Mouse (Mus musculus): ENCODE results near the gene Arrb2. TPM values are rescaled to one million over a fixed set of nuclear protein-coding genes. Genes with fewer than 3 reads are reported as not detected.
A peak's percentile ranks its signal among the peaks of the same experiment; 100 is the strongest.
"Not testable (repeated sequence)": the region's sequence is repeated elsewhere in the genome, so short reads cannot be mapped to it uniquely, and the experiment has no call there.

Gene Arrb2
- polyA plus RNA-seq, 1 experiment: 10.1 TPM

DNA sequence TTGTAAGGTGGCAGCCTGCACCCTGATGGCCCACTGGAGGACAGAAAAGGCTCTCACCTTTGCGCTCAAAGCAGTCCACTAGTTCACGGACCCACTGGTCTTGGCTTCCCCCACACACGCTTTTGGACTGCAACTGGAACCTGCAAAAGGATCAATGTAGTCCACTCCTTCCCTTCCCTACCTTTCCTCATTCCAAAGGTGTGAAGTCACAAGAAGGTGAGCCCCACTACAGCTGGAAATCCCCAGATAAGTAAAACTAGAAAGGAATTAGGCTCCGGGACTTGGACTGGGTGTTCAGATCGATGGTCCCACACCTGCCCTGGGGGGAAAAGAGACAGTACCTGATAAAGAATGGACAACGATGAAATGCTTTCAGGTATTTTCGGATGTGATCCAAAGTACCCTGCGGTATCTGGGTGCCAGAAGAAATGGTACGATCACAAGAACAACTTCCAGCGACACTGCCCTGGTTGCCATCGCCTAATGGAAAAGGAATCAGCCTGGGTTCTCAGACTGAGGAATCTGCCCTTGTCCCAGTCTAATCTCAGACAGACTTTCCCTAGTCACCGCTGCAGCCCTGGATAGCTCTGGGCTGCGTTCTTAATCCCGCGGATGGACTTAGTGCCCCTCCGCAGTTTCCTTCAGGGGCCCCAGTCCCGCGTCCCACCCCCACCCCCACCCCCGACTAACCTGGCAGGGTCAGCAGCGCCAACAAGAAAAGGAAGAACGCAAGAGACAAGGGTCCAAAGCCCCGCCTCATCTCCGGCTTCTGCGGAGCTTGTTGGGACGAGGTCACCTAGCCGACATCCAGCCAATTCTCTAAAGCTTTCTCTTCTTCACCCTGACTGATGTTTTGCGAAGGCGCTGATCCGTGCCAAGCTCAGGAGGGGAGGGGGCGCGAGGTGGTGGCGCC lies 26.5 kb downstream of the Arrb2 start, which contains the start of gene Zmynd15:
Gene Zmynd15, plus strand, starts transcription at position 746 of the 913 bp plus-strand sequence.
- TF ChIP-seq POLR2A (IDR thresholded peaks at IDR 0.05; ENCODE audit: low read depth, low read length): no peak
- no peak for TF ChIP-seq CTCF (IDR thresholded peaks at IDR 0.05; ENCODE audit: borderline replicate concordance, insufficient read depth, low read length)
- no peak within 1 kb of the TSS for H3K27ac ChIP-seq (ENCODE audit: insufficient read depth, low read length)
- peak within 1 kb of the TSS; percentile 56 for H3K4me3 ChIP-seq (ENCODE audit: insufficient read depth, low read length)
- H3K4me1 ChIP-seq (ENCODE audit: control insufficient read depth, insufficient read depth, low read length): no peaks in the 10 kb centered on the region

DNA sequence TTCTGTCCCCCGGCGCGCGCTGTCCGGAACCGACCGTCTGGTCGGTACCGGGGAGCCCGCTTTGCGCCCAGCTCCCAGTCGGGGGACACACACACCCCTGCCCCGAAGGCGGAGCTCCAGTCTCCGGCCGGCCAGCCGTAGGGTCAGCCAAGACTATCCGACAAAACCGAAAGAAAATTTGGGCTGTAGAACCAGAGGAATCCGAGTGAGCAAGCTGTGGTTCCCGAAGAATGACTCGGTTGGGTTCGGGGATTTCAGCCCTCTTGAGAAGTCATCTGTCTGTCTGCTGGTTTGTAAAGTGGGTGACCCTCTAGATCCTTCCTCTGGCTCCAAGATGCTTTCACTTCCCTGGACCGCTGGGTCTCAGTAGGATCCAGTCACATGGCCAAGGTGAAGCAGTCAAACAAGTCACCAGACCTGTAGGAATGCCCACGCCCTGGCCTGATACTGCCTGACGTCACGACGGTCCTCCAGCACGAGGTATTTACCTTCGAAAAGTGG lies 27.2 kb downstream of the Arrb2 start, which contains the start of gene Cxcl16:
Gene Cxcl16, minus strand, starts transcription at position 384 of the 501 bp plus-strand sequence.
- H3K4me1 ChIP-seq (ENCODE audit: control insufficient read depth, insufficient read depth, low read length): no peaks in the 10 kb centered on the region
- TF ChIP-seq POLR2A (IDR thresholded peaks at IDR 0.05; ENCODE audit: low read depth, low read length): no peak
- no peak for TF ChIP-seq CTCF (IDR thresholded peaks at IDR 0.05; ENCODE audit: borderline replicate concordance, insufficient read depth, low read length)
- no peak within 1 kb of the TSS for H3K27ac ChIP-seq (ENCODE audit: insufficient read depth, low read length)
- peak within 1 kb of the TSS; percentile 56 for H3K4me3 ChIP-seq (ENCODE audit: insufficient read depth, low read length)

DNA sequence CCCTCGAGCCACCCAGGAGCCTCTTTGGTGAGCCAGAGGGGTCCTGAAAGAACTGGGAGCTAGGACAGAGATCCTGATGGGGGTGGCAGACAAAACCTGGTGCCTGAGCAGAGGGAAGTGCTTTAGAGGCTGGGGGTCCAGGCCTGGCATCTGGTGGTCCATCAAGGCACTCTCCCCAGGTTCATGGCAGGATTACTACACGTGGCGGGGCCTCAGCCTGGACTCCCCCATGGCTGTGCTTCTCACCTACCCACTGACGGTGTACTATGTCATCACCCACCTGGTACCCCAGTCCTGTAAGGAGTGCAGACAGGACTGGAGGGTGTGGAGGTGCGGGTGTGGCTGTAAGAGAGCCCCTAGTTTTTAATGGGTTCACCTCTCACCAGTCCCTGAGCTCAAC lies 31.5 kb downstream of the Arrb2 start:
- TF ChIP-seq CTCF (IDR thresholded peaks at IDR 0.05; ENCODE audit: borderline replicate concordance, insufficient read depth, low read length) (no peak), POLR2A (IDR thresholded peaks at IDR 0.05; ENCODE audit: low read depth, low read length) (no peak)
- H3K4me1 ChIP-seq (ENCODE audit: control insufficient read depth, insufficient read depth, low read length): 0 out of 2 replicates have a peak, but pooled peaks cover 2% of the 10 kb centered on the region
- H3K27ac ChIP-seq (ENCODE audit: insufficient read depth, low read length): no peak overlapping the region
- H3K4me3 ChIP-seq (ENCODE audit: insufficient read depth, low read length): no peak overlapping the region

DNA sequence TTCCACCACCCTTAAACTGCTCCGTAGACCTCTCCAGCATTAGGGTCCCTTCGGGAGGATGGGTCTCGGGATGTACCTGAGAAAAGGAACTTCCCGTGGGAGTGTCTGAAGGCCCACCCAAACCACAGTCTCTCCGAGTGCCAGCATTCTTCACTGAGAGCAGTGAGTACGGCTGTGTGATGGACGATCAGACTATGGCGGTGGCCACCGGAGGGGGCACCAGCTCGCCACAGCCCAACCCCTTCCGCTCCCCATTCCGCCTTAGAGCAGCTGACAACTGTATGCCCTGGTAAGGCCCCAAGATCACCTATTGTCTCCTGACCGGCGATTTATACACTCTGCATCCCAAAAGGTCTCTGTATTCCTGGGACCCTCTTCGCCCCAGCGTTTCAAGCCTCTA lies 32.8 kb downstream of the Arrb2 start:
- no peak overlapping the region for H3K27ac ChIP-seq (ENCODE audit: insufficient read depth, low read length)
- H3K4me1 ChIP-seq (ENCODE audit: control insufficient read depth, insufficient read depth, low read length): 0 out of 2 replicates have a peak, but pooled peaks cover 2% of the 10 kb centered on the region
- TF ChIP-seq POLR2A (IDR thresholded peaks at IDR 0.05; ENCODE audit: low read depth, low read length): no peak
- no peak for TF ChIP-seq CTCF (IDR thresholded peaks at IDR 0.05; ENCODE audit: borderline replicate concordance, insufficient read depth, low read length)
- no peak overlapping the region for H3K4me3 ChIP-seq (ENCODE audit: insufficient read depth, low read length)

DNA sequence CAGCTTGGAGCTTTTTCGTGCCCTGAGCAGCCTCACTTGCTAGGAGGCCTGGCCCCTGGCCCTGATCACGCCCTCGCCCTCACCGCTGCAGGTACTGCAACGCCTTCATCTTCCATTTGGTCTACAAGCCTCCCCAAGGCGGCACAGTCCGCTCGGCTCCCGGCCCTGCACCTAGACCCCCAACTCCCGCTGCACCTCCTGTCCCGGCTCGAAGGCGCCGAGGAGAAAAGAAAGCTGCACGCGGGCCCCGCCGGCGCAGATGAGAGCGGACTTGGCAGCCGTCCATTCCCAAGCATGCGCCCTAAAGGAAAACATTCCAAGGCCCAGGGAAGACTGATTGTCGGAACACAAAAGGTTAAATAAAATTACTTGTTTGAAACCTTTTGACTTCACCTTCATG lies 33.4 kb downstream of the Arrb2 start:
- H3K4me1 ChIP-seq (ENCODE audit: control insufficient read depth, insufficient read depth, low read length): 0 out of 2 replicates have a peak, but pooled peaks cover 2% of the 10 kb centered on the region
- TF ChIP-seq POLR2A (IDR thresholded peaks at IDR 0.05; ENCODE audit: low read depth, low read length): no peak
- TF ChIP-seq CTCF (IDR thresholded peaks at IDR 0.05; ENCODE audit: borderline replicate concordance, insufficient read depth, low read length): no peak
- H3K27ac ChIP-seq (ENCODE audit: insufficient read depth, low read length): no peak overlapping the region
- no peak overlapping the region for H3K4me3 ChIP-seq (ENCODE audit: insufficient read depth, low read length)

DNA sequence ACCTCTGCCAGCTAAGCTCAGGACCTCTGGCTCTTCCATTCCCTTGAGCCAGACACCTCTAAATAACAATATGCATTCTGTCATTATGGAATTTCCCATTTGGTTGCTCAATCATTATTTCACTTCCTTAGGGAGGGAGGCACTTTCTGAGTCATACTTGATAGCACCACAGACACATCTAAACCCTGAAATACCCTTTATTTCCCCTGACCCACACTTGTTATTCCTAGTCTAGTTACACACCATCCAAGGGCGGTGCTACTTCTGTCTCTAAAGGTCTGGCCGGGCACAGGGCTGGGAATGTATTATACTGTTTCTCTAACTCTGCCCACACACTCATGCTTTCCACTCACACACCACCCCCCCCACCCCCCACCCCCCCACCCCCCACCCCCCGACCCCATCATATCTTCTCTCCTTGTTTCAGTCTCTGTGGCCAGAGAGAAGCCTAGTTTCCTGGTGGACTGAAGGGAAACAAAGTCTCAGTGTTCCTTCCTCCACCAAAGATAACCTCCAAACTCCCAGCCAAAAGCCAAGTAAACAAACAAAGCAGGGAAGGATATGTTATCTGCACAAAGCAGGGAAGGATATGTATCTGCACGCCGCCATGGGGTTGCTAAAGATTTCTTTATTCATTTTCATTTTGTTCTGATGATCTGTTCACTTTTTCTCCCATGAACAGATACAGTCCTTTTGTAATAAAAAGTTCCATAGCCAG lies 35.6 kb downstream of the Arrb2 start:
- 0 out of 2 replicates have a peak, but pooled peaks cover 2% of the 10 kb centered on the region for H3K4me1 ChIP-seq (ENCODE audit: control insufficient read depth, insufficient read depth, low read length)
- no peak overlapping the region for H3K27ac ChIP-seq (ENCODE audit: insufficient read depth, low read length)
- TF ChIP-seq POLR2A (IDR thresholded peaks at IDR 0.05; ENCODE audit: low read depth, low read length): no peak
- TF ChIP-seq CTCF (IDR thresholded peaks at IDR 0.05; ENCODE audit: borderline replicate concordance, insufficient read depth, low read length): no peak
- H3K4me3 ChIP-seq (ENCODE audit: insufficient read depth, low read length): no peak overlapping the region

DNA sequence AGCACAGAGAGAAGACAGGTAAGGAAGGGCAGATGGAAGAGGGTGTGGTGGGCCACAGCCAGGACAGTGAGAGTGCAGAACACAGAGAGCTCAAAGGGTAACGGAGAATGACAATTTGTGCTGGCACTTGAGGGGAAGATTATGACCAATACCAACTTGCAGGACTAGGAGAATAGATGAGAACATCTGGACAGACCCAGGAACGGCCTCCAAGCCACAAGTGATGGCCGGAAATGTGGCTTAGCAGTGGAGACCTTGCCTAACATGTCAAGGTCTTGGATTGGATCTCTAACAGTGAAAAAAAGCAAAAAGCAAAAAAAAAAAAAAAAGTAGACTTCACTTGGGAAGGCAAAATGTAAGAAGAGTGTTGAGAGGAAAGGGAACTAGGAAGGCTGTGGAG lies 37.3 kb downstream of the Arrb2 start:
- H3K27ac ChIP-seq (ENCODE audit: insufficient read depth, low read length): no peak overlapping the region
- H3K4me1 ChIP-seq (ENCODE audit: control insufficient read depth, insufficient read depth, low read length): 0 out of 2 replicates have a peak, but pooled peaks cover 2% of the 10 kb centered on the region
- H3K4me3 ChIP-seq (ENCODE audit: insufficient read depth, low read length): no peak overlapping the region
- TF ChIP-seq CTCF (IDR thresholded peaks at IDR 0.05; ENCODE audit: borderline replicate concordance, insufficient read depth, low read length) (no peak), POLR2A (IDR thresholded peaks at IDR 0.05; ENCODE audit: low read depth, low read length) (no peak)

DNA sequence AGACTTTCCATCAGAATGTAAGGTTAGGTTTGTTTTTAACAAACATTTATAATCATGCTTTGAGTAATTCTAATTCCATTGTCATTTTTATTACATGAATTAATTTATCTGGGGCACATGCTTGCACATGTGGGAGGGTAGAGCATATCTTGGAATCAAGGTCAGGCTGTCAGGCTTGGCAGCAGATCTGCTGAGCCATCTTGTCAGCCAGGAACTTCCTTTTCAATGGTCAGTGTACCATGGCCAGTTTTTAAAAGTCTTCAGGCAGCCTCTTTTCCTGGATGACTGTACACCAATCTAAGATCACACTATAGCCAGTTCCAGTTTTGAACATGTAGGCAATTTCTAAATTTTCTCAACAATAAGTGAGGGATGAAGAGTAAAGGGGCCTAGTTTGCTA lies 40.3 kb downstream of the Arrb2 start:
- 0 out of 2 replicates have a peak, but pooled peaks cover under 1% of the 10 kb centered on the region for H3K4me1 ChIP-seq (ENCODE audit: control insufficient read depth, insufficient read depth, low read length)
- no peak overlapping the region for H3K4me3 ChIP-seq (ENCODE audit: insufficient read depth, low read length)
- TF ChIP-seq POLR2A (IDR thresholded peaks at IDR 0.05; ENCODE audit: low read depth, low read length) (no peak), CTCF (IDR thresholded peaks at IDR 0.05; ENCODE audit: borderline replicate concordance, insufficient read depth, low read length) (no peak)
- H3K27ac ChIP-seq (ENCODE audit: insufficient read depth, low read length): no peak overlapping the region

DNA sequence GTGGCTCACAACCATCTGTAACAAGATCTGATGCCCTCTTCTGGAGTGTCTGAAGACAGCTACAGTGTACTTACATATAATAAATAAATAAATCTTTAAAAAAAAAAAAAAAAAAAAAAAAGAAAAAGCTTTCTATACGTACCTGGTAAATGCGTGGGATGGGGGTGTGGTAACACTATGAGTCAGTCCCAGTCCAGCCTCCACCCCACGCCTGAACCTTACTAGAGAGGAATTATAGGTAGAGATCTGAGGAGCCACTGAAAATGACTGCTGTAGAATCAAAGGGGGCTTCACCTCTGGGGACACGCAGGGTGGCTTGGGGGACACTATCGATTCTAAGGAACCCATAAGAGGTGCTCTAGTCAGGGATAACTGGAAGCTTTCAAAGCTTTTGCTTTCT lies 40.9 kb downstream of the Arrb2 start:
- not testable (repeated sequence) for H3K4me3 ChIP-seq (ENCODE audit: insufficient read depth, low read length); H3K4me1 ChIP-seq (ENCODE audit: control insufficient read depth, insufficient read depth, low read length); H3K27ac ChIP-seq (ENCODE audit: insufficient read depth, low read length)
